Mouse (Mus musculus): ENCODE data around the gene Micu1.
A peak's percentile ranks its signal among the peaks of the same experiment; 100 is the strongest.
"Not testable (repeated sequence)": the region's sequence is repeated elsewhere in the genome, so short reads cannot be mapped to it uniquely, and the experiment has no call there.

The Micu1 gene

DNA sequence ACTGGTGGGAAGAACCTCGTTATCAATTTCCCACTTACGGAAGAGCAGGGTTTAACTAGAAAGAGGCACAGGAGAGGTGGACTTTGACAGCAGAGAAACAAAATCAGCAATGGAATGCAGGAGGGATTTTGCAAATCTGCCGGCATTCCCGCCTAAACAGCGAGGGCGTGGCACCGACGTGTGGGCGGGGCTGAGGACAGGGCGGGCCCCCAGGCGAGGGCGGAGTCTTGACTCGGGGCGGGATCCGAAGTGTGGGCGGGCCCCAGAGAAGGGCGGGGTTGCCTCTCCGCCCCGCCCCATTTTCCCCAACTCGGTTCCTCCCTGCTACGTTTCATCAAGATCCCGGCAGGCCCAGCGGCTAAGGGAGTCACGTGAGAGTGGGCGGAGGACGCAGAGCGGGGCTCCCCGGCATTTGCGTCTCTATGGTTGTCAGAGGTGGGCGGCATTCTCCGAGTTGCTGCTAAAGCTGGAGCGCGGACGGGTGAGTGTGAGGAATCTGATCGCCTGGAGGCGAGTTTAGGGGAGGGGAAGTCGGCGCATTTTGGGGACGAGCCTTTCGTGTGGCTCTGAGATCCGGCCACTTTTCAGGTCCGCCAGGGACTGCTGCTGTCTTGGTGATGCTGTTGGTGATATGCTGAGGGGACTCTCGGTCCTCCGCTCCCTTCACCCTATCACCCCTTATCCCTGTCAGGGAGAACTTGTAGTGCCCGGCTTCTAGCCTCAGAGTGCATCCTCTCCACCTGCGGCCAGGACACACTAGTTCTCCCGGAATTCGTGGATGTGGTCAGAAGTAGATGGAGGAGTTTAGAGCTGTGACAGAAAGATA is at the start of gene Micu1:
Micu1 (plus strand) TSS at position 271 of the 826 bp plus-strand sequence.
- peak; percentile 99 for DNase-seq (ENCODE audit: low spot score)

DNA sequence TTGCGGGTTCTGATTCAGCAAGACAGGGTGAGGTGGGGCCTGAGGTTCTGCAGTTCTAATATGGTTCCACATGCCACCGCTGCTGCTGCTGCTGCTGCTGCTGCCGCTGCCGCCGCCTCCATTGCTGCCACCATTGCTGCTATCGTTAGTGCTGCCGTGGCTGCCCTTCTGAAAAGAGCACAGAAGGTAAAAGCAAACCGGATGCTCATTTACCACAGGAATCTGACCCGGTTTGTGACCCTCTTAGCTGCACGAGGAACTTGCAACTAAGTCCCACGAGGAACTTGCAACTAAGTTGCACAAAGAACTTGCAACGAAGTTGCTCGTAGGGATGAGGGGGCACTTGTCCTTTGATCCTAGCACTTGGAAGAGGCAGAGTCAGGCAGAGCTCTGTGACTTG is 45.5 kb upstream of the Micu1 start:
- DNase-seq (ENCODE audit: low spot score): no peak

DNA sequence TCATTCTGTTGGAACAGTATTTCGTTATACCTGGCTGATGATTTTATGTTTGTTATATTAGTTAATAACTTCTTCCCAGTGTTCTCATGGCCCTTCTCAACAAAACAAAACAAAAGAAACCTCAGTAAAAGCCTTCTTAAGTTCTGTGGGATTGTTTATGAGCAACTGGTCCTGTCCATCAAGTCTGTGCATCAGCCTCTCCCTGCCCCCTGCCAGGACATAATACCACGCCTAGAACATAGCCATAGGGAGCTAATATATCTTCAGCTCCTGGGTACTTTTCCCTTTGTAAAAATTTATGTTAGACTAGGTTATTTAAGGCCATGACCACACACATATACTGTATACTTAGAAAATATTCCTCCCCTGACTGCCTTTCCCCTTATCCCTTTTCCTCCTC is 37.5 kb upstream of the Micu1 start:
- DNase-seq (ENCODE audit: low spot score): no peak

DNA sequence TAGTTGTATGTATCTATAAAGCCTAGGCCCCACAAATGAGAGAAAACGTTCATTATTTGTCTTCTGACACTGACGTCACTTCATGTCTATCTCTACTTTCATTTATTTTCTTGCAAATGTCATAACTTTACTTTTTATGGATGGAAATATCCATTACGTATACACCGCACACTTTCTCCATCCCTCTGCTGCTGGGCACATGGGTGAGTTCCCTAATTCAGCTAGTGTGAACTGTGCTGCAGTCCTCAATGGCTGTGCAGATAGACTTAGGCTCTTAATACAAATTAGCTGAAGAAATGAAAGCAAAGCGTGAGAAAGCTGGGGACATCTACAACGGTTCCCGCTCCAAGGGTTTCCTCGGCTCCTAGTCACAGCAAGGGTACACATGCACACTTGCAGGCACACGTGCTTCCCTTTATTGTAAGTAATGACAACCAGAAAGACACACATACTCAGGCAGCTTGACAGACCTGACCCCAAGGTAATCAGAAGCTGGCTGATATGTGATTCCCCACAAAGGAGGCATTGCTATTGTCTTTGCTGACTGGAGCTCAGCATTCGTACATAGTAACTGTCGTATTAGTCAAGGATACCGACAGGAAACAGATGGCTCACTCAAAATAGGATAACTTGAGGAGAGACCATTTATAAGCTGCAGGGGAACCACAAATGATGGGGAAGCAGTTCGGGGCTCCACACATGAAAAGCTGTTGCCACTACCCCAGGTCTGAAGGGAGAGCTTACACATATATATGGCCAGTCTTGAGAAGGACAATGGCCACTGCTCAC is 36.6 kb upstream of the Micu1 start:
- DNase-seq (ENCODE audit: low spot score): no peak

DNA sequence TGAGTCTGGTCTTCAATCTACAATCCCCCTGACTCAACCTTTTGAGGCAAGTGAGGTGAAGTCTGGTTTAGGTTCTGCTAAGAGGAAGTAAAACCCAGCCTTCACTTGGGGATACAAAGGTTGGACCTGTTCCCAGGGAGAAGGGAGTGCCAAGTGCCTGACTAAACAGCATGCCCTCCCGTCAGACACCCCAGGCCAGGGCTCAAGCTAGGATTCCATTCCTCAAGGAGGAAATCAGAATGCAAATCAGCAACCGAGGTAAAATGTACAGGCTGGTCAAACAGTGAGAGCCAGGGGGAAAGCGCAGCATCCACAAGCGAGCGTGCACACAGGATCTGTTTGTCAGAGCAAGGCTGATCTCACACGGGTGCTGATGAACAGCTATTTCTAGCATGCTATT is 34.9 kb upstream of the Micu1 start:
- DNase-seq (ENCODE audit: low spot score): no peak

DNA sequence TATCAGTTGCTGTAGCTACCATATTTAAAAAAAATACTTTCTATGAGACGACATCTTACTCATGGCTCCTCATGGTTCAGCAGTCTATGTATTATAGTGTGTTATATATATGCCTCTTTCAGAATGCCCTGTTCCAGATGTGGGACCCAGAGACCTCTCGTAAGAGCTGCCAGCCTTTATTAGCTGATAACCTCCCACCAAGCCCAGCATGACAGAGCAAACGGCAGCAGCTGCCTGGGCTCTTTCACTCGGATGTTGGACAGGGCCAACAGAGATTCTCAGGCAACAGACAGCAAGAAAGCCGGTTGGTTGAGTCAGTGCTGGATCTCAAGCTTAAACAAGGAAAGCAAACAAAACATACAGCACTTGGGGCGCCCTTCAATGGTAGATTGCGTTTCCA is 33.8 kb upstream of the Micu1 start:
- DNase-seq (ENCODE audit: low spot score): no peak

DNA sequence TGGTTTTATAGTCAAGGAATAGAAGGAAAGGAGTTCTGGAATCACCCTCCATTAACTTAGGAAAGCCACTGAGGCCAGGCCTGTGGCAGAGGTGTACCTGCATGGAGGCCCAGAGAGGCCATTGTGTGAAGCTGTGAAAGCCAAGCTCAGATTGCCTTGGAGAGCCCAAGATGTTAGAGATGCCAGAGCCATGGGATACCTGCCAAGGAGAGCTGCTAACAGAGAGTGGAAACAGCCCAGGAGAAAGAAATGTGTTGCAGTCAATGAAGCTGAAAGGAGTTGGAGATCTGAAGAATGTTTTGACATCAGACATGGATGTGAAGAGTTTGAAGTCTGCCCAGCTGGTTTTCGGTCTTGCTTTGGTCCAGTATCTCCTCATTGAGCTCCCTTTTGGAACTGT is 24.4 kb upstream of the Micu1 start:
- no peak for DNase-seq (ENCODE audit: low spot score)

DNA sequence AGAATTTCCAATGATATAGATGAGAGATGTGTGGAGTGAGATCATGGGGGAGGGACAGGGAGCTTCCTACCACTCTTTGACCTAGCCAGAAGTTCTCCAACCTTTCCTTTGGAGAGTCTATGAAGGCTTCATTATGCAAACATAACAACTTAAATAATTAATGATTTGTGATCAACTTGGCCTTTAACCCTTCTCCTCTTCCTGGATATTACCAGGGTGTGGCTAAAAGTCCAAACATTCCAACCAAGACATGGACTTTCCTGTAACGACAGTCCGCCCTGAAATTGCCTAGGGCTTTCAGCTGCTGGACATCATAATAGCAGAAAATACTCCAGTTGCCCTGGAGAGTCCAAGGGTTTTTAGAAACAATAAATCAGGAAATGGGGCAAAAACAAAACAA is 23.1 kb upstream of the Micu1 start:
- no peak for DNase-seq (ENCODE audit: low spot score)

DNA sequence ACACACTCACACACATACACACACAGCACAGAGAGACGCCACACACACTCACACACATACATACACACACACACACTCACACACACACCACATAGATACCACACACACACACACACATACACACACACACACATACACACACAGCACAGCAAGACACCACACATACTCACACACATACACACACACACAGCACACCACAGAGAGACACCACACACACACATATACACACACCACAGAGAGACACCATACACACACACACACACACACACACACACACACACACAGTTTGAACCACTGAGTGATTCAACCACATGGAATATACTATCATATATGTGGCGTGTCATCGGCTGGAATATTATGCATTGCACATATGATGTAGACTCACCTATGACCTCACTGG is 16.7 kb upstream of the Micu1 start:
- not testable (repeated sequence) for DNase-seq (ENCODE audit: low spot score)

DNA sequence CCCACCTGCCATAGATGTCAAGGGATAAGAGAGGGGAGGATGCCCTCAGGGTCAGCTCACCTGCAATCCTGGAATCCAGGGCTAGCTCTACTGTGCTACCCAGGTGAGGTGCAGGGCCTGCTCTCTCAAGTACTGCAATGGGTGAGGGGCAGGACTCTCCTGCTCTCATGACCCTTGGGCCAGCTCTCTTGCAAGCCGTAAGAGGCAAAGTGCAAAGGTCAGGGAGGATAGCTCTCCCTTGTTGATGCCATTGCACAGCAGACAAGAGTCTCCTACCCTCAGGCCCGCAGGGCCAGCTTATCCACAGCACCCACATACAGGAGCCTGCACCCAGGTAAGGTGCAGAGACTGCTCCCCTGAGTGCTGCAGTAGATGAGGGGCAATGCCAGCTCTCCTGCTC is 15.2 kb upstream of the Micu1 start:
- no peak for DNase-seq (ENCODE audit: low spot score)

DNA sequence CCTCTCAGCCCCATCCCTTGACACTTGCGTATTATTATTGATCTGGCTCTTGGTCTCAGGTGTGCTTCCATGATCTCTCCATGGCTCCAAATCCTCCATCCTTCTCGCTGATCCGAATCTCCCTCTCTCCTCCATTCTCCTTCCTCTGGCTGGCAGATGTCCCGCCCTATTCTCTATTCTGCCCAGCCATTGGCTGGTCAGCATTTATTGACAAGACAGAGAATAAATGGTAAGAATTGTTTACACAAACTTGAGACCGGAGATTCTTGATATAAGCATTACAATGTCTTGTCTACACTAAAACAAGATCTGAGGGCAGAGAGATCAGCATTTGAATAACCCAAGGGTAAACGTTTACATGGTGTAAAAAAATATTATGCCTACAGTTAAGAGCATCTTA is 12.4 kb upstream of the Micu1 start:
- no peak for DNase-seq (ENCODE audit: low spot score)

DNA sequence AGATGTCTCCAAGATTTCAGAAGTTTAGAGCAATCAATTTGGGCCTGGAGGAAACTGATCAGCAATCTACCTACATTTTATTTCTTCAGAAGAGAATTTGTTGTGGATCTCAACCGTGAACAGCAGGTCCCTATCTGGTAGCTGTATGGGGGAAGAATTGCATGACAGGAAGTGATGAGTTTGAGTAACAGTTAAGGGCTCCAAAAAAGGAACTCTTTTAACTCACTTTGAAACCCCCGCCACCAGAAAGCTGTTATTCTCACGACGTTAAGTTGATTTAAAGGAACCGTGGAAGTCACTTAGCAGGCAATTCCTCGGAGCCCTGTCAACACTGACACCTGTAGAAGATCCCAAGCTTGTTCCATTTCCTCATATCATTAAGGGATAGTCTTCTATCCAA is 9.8 kb upstream of the Micu1 start:
- no peak for DNase-seq (ENCODE audit: low spot score)

DNA sequence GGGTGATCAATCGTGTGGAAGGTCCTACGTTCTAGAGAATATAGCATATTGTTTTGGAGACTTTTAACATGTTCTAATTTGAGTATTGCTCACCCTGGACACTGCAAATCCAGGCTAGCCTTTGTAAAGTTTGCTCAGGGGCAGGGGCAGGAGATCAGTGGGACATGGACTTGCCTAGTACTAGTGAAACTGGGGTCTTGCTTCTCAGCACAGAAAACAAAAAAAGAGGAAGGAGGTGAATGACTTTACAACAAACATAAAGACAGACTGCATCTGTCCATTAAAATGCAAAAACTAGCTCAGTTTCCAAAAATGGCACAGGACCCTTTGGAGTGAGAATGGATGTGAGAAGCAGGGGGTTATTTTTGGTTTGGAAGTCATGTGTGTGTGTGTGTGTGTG is 8.2 kb upstream of the Micu1 start:
- no peak for DNase-seq (ENCODE audit: low spot score)

DNA sequence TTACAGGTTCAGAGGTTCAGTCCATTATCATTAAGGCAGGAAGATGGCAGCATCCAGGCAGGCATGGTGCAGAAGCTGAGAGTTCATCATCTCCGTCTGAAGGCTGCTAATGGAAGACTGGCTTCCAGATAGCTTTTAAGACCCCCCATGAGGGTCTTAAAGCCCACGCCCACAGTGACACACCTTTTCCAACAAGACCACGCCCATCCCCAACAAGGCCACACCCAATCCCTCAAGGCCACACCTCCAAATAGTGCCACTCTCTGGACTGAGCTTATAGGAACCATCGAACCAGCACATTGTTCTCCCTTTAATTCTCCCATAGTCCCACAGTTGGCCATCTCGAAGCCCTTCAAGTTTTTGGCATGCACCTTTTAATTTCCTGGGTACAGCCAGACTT is 2.8 kb upstream of the Micu1 start:
- DNase-seq (ENCODE audit: low spot score): no peak

DNA sequence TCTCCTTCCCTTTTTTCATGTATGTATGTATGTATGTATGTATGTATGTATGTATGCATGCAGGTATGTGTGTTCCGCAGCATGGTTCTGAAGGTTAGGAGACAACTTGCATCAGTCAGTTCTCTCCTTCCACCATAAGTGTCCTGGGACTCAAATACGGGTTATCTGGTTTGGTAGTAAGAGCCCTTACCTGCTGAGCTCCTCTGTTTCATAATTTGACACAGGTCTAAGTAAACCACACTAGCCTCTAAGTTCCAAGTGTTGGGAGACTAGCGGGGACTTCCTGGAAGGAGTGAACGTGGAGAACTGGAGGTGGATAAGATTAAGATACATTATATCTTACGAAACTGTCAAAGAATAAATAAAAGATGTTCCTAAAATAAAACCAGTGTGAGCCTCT is 472 bp upstream of the Micu1 start:
- no peak for DNase-seq (ENCODE audit: low spot score)

DNA sequence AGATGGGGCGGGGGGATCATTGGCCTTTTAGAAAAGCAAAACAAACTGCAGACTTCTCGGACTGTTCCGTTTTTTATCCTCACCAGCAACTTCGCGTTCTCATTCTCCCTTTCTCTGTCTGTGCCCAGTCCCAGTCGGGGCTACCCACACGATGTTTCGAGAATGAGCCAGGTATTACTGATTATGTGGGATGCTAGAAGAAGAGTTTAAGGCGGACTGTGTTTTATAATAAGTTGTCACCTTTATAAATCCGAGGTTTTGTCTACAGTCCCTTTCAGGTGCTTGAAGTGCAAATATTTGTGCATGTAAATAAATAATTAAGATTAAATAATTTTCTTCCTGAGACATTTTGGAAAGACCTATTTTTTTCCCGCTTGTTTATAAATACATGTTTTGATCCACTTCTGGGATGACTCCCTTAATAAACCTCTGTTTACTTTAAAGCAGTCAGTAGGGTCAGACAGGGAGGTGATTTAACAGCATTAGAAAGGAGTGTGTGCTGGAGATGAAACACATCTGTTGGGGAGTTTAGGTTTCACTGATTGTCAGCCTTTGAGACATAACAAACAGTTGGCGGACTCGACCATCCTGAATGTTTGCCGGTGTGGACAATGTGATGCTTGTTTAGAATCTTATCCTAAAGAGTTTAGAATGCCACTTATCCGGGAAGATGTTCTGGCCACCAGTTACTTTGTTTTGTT is 933 bp downstream of the Micu1 start:
- no peak for DNase-seq (ENCODE audit: low spot score)

DNA sequence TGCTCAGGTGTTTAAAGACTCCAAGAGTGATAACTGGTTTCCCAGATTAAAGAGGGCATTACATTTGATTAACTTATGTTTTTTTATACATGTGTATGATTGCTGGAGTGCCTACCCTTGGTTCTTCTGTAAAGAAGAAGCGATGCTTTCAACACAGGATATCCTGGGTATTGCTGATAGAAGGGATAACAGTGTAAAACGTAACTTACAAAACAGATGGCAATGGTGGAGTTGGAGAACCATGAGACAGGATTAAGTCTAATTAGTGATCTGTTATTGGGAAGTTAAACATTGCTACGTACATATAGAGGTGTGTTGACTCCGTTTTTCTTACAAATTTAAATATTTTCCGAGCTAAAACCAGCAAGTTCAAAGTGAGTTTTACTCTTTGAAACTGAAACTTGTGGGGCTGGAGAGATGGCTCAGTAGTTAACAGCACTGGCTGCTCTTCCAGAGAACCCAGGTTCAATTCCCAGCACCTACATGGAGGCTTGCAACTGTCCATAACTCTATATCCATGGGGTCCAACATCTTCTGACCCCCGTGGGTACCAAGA is 4.8 kb downstream of the Micu1 start:
- no peak for DNase-seq (ENCODE audit: low spot score)

DNA sequence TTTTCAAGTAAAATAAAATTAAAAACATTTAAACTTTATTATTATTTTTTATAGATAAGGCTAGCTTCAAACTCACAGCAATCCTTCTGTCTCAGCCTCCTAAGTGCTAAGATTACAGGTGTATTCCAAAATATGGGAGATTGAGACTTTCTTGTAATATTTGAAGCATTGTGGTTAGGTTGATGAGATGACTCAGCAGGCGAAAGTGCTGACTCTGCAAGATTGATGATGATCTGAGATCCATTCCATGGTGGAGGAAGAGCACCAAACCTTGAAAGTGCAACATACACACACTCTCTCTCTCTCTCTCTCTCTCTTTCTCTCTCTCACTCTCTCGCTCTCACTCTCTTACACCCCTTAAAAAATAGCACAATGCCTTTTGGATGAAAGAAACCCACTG is 5.3 kb downstream of the Micu1 start:
- DNase-seq (ENCODE audit: low spot score): no peak

DNA sequence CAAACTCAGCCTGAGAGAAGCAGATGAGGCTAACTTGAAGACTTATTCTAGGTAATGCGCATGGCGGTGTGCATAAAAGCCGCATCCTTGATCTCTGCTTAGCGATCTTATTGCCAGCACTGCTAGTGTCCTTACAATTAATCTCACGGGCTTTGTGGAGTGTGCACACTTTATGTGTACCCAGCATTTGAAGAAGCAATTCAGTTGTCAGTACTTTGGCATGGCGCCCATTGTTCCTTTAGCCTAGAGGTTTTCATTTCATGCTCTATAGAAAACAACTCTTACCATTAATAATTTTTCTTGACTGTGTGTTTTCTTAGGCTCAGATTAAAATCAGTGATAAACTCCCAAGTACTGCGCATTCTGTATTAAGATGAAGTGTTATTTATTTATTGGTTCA is 7.0 kb downstream of the Micu1 start:
- peak; percentile 60 for DNase-seq (ENCODE audit: low spot score)

DNA sequence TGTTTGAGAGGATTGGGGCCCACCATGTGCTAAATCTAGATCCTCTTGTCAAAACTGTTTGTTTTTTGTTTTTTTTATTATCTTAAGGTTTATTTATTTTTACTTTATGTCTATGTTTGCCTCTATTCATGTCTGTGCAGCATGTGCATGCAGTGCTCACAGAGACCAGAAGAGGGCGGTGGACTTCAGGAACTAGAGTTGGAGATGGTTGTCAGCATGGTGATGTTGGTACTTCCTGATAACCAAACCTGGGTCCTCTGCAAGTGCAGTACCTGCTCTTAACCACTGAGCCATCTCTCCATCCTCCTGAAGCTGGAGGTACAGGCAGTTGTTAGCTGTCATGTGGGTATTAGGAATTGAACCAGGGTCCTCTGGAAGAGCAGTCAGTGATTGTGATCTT is 8.0 kb downstream of the Micu1 start:
- DNase-seq (ENCODE audit: low spot score): peak; percentile 49

DNA sequence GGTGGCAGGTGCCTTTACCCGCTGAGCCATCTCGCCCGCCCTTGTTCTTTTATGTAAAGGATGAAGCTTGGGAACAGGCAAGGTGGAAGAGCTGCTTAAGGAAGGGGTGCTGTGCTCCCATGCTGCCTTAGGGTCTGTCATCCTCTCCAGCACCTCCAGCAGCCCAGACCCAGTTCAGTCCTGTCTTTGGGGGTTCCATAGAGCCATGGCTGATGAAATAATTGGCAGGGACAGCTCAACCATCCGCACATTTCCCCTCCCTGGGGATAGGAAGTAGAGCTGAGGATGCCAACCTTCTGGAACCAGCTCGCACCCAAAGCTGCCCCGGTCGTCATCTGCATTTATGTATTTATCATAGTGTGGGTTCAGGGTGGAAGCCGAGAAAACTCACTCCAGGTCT is 9.8 kb downstream of the Micu1 start:
- DNase-seq (ENCODE audit: low spot score): no peak

DNA sequence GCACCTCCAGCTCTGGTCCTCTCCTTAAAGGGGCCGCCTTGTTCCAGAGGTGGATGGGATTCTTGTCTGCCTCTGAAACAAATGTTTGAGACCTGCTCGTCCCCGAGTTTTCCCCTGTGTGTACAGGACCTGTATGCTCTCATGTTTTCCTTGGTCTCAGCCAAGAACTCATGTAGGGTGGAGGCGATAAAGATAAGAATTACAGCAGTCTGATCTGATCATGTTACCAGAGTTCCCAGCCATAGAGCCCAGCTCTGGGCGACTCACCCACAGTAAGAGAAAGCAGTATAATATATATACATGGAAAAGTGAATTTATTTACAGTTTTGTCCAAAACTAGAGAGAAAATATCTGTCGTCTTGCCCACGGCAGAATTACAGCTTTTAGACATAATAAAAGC is 17.7 kb downstream of the Micu1 start:
- no peak for DNase-seq (ENCODE audit: low spot score)

DNA sequence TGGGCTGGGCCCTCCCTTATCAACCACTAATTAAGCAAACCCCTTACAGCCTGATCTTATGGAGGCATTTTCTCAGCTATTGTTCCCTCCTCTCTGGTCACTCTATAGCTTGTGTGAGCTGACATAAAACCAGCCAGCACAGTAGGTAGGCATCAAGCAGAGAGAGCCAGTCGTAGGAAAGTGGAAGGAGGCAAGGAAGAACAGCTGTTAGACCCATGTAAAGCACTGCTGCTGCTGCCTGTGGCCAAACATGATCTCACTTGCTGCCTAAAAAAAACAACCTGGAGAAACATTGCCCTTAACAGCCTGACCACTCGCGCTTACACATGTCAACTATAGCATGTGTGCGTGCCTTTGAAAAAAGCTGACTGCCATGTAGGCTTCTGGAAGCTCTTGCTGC is 19.3 kb downstream of the Micu1 start:
- no peak for DNase-seq (ENCODE audit: low spot score)
